Mouse (Mus musculus) liver, postnatal 0 days (tissue): ENCODE results near the gene 4933407L21Rik. TPM values are rescaled to one million over a fixed set of nuclear protein-coding genes. Genes with fewer than 3 reads are reported as not detected.

Experiments
- ATAC-seq: fragments of 200-750 bp; cut with Nextera tagmentation; 2 replicates; pipeline ENCODE4 v1.8.0; 2017; ENCODE audit warnings: mild to moderate bottlenecking, moderate library complexity
- DNase-seq: peaks from one replicate; pipeline ENCODE4 v3.0.0-alpha.2; 2016
- H3K27ac ChIP-seq: fragments of 300-500 bp; sonication (generic); 2 replicates; pipeline ENCODE4 v1.5.1; 2014; ENCODE audit warnings: antibody characterized with exemption, moderate library complexity, mild to moderate bottlenecking, low read depth
- H3K27me3 ChIP-seq: fragments of 300-500 bp; sonication (generic); 2 replicates; pipeline ENCODE4 v1.6.1; 2014; ENCODE audit warnings: low read length, control low read depth, mixed read lengths; ENCODE audit not compliant: insufficient read depth
- H3K36me3 ChIP-seq: fragments of 300-500 bp; sonication (generic); replicated peaks from 2 replicates; pipeline ENCODE4 v1.6.1; 2014; ENCODE audit warnings: mild to moderate bottlenecking, control low read depth, low read length, moderate library complexity, mixed read lengths; ENCODE audit not compliant: insufficient read depth
- H3K4me1 ChIP-seq: fragments of 300-500 bp; sonication (generic); 2 replicates; pipeline ENCODE4 v1.6.1; 2014; ENCODE audit warnings: antibody characterized with exemption, mild to moderate bottlenecking, control low read depth; ENCODE audit not compliant: insufficient read depth
- H3K4me2 ChIP-seq: fragments of 300-500 bp; sonication (generic); 2 replicates; pipeline ENCODE4 v1.6.1; 2014; ENCODE audit warnings: low read depth, mild to moderate bottlenecking, low read length, moderate library complexity, mixed read lengths
- H3K4me3 ChIP-seq: fragments of 300-500 bp; sonication (generic); 2 replicates; pipeline ENCODE4 v1.5.1; 2014; ENCODE audit warnings: low read depth, low read length
- H3K9ac ChIP-seq: fragments of 300-500 bp; sonication (generic); replicated peaks from 2 replicates; pipeline ENCODE4 v1.6.1; 2014; ENCODE audit warnings: mild to moderate bottlenecking, moderate library complexity
- H3K9me3 ChIP-seq: fragments of 300-500 bp; sonication (generic); 2 replicates; pipeline ENCODE4 v1.6.1; 2016; ENCODE audit warnings: mild to moderate bottlenecking, control low read depth, low read length, mixed read lengths
- CTCF ChIP-seq: sonication (generic); IDR thresholded peaks from 2 replicates; pipeline ENCODE4 v1.5.1; 2016; ENCODE audit warnings: antibody characterized with exemption, low read depth
- EP300 ChIP-seq: IDR thresholded peaks from 2 replicates; pipeline ENCODE4 v1.6.1; 2016; ENCODE audit warnings: antibody characterized with exemption, low read depth, mild to moderate bottlenecking
- whole genome bisulfite sequencing: fragments of 180-500 bp; shearing (Covaris S2); extraction: QIAGEN DNeasy Blood & Tissue Kit; methylation state at CpG from one replicate; pipeline ENCODE4 v1.1.7; 2014; ENCODE audit not compliant: insufficient replicate concordance; 5-methylcytosine and 5-hydroxymethylcytosine counted together
- polyA plus RNA-seq: library from polyadenylated mRNA; unstranded; fragments of >200 nt; fragmentation: Nextera tagmentation; extraction: Ambion mirVana; gene quantifications from 2 replicates; pipeline ENCODE4 v1.2.1, GENCODE M21; 2015

4933407L21Rik gene
- polyA plus RNA-seq, 1 experiment from 2014 or later = 0.11 TPM

- H3K36me3 ChIP-seq = peaks cover 15% of the 10 kb centered on the region
- H3K27ac ChIP-seq = no peak overlapping the region
- no peak for DNase-seq
- peaks cover 56% of the 10 kb centered on the region for H3K4me1 ChIP-seq
- H3K9me3 ChIP-seq = no peaks in the 10 kb centered on the region
- no peak overlapping the region for H3K4me2 ChIP-seq
- TF ChIP-seq EP300 (no peak), CTCF (no peak)
- no peak overlapping the region for H3K9ac ChIP-seq
- no peak overlapping the region for H3K4me3 ChIP-seq
- WGBS = 62% methylated on average over 7 of the region's 7 CpGs
- H3K27me3 ChIP-seq = no peaks in the 10 kb centered on the region
- no peak for ATAC-seq
Observed at GRCm38 (mm10) chr1:85900521-85901333, 27.6 kb upstream of the 4933407L21Rik start.

DNA sequence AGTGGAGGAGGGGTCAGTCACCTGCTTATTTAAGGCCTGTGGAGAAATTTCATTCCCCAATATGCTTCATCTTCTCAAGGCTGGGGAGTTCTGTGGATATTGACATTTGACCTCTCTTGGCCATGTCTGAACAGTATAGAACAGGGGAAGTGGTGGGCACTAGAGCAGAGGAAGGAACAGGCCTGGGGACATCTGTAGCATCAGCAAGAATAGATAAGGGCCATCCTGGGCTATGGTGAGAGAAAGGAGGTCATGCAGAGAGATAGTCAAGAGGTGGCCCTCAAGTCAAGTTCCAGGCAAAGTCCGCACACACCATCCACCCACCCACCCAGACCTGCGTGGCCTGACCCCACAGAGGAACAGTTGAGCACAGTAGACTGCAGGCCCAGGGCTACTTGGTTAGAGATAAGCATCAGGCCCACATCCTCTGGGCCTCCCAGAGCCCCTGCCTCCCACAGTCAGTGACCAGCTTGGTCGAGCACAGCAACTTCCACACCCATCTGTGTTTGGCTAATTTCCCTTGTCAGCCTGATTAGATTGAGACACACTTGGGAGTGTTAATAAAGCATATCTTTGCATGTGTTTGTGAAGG, 26.7 kb upstream of the 4933407L21Rik start:
- peaks cover 21% of the 10 kb centered on the region for H3K36me3 ChIP-seq
- no peak overlapping the region for H3K27ac ChIP-seq
- DNase-seq (no peak), ATAC-seq (no peak)
- H3K4me2 ChIP-seq = no peak overlapping the region
- WGBS = 24% methylated on average over 3 of the region's 3 CpGs
- no peaks in the 10 kb centered on the region for H3K27me3 ChIP-seq
- peaks cover 47% of the 10 kb centered on the region for H3K4me1 ChIP-seq
- no peak overlapping the region for H3K9ac ChIP-seq
- no peaks in the 10 kb centered on the region for H3K9me3 ChIP-seq
- no peak overlapping the region for H3K4me3 ChIP-seq
- TF ChIP-seq EP300 = no peak
- no peak for TF ChIP-seq CTCF

- no peak overlapping the region for H3K4me2 ChIP-seq
- ATAC-seq (no peak), DNase-seq (no peak)
- H3K4me3 ChIP-seq = no peak overlapping the region
- no peak overlapping the region for H3K27ac ChIP-seq
- WGBS = 59% methylated on average over 7 of the region's 7 CpGs
- no peak for TF ChIP-seq CTCF
- TF ChIP-seq EP300 = no peak
- no peaks in the 10 kb centered on the region for H3K27me3 ChIP-seq
- H3K9me3 ChIP-seq = no peaks in the 10 kb centered on the region
- H3K9ac ChIP-seq = no peak overlapping the region
- H3K36me3 ChIP-seq = peaks cover 25% of the 10 kb centered on the region
- peaks cover 42% of the 10 kb centered on the region for H3K4me1 ChIP-seq
Observed at GRCm38 (mm10) chr1:85902108-85902561, 26.1 kb upstream of the 4933407L21Rik start.

GRCm38 (mm10) chr1:85906892-85907291, 21.4 kb upstream of the 4933407L21Rik start:
- 91% methylated on average over 12 of the region's 12 CpGs for WGBS
- ATAC-seq (no peak), DNase-seq (no peak)
- H3K4me2 ChIP-seq = no peak overlapping the region
- TF ChIP-seq EP300 (no peak), CTCF (no peak)
- H3K9ac ChIP-seq = no peak overlapping the region
- no peak overlapping the region for H3K4me3 ChIP-seq
- peaks cover 5% of the 10 kb centered on the region for H3K4me1 ChIP-seq
- no peak overlapping the region for H3K27ac ChIP-seq
- peaks cover 35% of the 10 kb centered on the region for H3K36me3 ChIP-seq
- H3K9me3 ChIP-seq = no peaks in the 10 kb centered on the region
- H3K27me3 ChIP-seq = no peaks in the 10 kb centered on the region

DNA sequence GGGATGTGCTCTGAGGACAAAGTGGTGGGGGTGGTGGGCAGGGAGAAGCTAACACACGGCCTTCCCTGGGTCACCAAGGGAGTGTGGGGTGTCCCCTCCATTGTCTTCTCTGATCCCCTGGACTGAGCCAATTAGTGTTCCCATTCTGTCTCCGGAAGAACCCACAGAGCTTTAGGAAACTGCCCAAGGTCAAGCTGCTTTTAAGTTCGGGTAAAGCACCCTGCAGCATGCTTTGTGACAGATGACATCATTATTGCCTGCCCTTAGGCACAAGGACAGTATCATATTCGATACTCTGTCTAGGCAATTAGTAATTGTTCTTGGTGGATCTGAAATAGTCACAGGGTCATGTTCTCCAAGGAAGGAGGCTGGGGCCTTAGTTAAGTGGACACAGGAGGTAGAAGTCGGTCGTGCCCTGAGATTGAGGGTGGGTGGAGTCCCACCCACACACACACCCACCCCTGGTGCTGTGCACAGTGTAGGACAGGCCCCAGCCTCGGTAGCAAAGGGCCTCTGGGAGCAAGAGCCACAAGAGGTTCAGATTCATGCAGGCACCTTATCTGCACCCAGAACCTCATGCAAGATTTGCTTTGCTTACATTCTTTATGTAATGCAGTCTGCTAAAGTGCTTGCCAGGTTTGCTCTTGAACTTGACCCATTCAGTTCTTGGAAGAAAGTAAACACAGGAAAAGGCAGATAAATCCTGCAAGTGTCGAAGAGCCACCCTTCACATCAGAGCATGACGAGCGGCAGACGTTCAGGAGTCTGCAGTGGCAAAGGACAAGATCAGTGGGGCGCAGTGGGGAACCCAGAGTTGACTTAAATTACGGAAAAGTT, 19.3 kb upstream of the 4933407L21Rik start:
- DNase-seq = no peak

More for the DNA sequence above, 19.3 kb upstream of the 4933407L21Rik start:
- Histone ChIP-seq H3K27me3 (no peaks in the 10 kb centered on the region), H3K9ac (no peak overlapping the region), H3K9me3 (no peaks in the 10 kb centered on the region), H3K36me3 (peaks cover 30% of the 10 kb centered on the region), H3K4me3 (no peak overlapping the region), H3K27ac (no peak overlapping the region), H3K4me1 (no peaks in the 10 kb centered on the region), H3K4me2 (no peak overlapping the region)
- TF ChIP-seq CTCF (no peak), EP300 (no peak)
- WGBS = 56% methylated on average over 13 of the region's 13 CpGs
- peak; percentile 27; the same call in 1 of the 2 replicates for ATAC-seq
